Mouse (Mus musculus): Measurements from ENCODE around the gene Spns2.

DNA sequence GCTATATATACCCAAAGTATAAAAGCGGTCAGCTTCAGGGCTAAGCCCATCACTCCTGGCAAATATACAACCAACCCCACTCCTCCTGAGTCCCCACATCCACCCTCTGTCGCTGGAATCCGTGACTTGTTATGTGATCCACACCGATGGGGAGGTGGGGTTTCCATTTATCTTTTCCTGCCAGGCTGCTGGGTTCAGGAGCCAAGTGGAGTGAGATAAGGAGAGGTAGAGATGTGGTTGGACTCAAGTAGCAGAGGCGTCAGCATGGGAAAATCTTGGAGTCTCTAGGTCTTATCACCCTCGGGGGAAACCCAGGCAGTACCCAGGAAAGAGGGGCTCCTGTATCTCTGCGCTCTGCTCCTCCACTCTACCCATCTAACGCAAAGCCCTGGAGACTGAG, 74.5 kb downstream of the Spns2 start:
- no peak for TF ChIP-seq EP300 (optimal IDR thresholded peaks at IDR 0.05)
- TF ChIP-seq CTCF (IDR thresholded peaks at IDR 0.05; ENCODE audit: low read depth): no peak

All from stomach, postnatal 0 days (tissue).